Mouse (Mus musculus) spleen, embryonic (tissue): ENCODE measurements around the gene Cln5.

Experiments used
- CTCF ChIA-PET: fragments of 350-600 bp; sonication (Branson Sonifier 250); formaldehyde crosslinking; loops from one replicate; lab custom pipeline; 2022; lab: Charles Lee

The Cln5 gene

DNA sequence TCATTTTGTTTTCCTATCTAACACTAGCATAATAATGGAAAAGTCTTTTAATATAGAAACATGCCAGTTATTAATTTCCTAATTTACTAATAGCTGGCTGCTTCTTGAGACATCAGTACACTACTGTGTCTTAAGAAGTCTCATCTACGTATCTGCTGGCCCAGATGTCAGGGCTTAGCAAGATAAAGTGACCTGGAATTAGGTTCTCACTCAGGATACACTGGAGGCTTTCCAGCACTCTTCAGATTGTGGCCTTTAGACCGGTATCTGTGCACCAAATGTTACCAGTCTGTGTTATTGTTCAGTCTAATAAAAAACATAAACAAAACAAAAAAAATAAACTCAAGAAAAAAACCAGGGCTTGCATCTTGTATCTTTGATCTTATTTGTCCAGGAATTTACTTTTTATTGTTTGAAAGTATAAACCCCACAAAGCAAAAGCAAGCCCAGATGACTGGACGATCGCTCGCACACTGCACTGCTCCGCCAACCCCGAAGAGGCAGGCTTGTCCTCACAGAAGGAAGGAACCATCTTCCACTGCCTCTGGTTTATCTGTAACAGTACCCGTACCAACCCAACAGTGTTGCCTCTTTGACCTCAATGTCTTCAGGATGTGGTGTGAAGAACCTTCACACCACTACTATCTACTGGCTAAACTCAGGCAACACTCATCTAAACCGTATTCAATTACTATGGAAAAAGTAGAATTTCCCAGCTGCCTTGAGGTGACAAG lies 7.4 kb downstream of the Cln5 start:
- CTCF ChIA-PET, result interaction anchor here (0.7 kb wide), 1 partner anchor 394 kb away, joined by 4 read pairs; no protein-coding TSS in a partner anchor

DNA sequence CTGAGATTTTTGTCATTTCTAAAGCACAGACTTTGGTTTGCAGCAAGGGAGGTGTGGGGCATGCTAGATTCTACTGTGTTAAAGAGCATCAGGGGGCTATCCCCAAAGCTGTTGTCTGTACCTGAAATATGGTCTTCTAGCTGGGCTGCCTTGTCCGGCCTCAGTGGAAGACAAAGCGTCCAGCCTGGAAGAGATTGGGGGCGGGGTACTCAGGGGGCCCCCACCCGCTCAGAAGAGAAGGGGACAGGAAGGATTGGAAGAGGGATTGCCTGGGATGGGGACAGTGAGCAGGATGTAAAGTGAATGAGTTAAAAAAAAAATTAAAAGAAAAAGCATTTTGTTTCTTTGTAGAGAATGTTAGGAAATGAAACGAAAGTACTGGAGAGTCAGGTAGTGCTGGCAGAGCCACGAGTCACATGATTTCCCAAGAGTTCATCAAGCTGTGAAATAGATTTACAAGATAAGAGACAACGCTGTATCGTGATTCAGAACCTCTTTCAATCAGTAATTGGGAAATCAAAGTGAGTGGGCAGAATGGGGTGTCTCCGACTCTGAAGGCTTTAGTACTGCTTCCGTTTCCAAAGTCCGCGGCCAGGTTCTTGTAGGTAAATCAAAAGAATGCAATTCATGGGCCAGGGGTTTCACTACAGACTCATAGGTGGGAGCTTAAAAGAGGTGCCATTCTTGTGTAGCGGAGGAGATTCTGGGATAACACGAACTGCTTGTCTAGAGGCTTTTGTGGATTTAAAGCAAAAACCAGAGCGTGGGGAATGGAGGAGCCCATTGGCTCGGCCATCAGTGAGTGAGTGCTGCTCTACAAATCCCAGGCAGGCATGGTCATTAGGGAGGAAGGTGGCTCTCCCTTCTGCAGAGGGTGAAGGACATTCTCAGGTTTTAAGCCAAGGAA lies 8.2 kb downstream of the Cln5 start:
- CTCF ChIA-PET, result no interaction called here

DNA sequence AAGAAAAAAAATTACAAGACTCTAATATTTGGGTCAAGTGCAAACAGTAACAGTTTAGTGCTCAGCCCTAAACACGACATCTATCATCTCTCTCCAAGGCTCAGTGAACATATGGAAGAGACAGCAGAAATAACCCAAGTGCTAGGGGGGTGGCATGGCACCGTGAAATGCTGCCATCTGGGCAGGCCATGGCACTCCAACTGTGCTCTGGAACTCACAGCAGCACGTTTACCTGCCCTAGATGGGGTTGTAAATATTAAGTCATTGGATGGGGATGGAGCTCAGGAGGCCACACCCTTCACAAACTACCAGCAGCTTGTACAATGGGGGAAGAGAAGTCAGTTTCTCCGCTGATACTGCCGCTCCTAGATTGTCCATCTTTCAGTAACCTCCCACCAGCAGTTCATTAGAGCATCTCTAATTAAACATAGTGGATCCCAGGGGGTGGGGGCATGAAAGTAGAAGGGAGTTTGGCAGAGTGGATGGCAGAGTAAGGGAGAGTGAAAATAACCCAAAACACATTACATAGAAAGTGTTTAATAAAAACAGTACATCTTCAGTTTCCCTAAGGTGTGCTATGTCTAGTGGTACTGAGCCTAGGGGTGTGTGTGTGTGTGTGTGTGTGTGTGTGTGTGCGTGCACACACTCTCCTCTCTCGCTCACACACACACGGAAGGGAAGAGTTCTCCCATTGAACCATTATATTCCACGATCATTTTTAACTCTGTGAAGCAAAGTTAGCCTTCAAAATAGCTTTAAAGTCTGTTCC lies 9.4 kb downstream of the Cln5 start:
- CTCF ChIA-PET, result no interaction called here

DNA sequence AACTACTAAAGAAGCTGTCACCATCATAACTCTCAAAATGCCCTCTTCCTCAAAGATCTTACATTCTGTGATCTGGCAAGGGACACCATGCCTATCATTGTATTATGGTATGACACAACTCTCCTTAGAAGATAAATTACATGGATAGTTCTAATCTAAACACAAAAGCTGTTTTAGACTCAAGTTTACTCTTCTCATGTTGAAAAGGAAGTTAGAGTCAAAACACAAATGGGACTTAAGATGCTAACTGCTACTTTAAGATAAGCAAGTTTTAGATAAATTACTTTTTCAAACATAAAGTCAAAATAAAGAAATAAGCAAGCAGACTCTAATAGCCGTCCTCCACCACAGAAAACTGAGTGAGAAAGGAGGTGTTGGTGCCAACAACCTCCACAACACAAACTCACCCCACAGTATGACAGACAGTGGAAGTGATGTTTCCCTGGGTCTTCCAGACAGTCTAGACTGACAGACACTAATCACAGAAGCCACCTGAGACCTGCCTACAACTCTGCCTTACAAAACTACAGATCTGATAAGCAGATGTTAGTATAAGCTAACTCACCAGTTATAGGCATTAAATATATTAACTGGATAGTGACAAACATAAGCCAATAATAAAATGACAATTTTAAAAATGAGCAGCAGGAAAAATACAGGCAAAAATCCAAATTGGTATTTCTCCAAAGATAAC lies 16.0 kb downstream of the Cln5 start:
- CTCF ChIA-PET, result interaction anchor here (0.6 kb wide), 1 partner anchor 1576 kb away, joined by 3 read pairs; no protein-coding TSS in a partner anchor

DNA sequence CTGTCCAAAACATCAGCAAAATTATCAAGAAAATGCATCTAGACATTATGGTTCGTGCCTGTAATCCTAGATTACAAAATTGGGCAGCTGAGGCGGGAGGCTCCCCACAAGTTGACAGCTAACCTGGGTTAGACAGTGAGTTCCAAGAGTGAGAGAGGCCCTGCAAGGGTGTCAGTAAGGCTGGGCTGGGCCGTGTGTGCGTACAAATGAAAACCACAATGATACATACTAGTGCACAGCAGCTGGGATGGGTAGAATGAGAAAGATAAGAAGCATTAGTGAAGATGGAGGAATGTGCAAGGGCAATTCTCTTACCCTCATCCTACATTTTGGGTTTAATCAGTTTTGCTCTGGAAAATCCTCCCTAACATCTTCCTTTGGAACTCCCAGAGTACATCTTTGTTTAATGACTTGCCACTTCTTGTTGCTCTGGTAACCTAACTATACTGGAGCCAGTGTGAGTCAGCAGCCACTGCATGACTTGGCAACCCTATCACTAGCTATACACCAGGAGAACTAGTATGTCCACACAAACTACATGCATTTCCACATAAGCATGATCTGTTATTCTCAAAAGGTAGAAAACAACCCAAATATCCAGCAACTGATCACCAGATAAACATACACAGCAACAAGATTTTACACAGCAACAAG lies 16.8 kb downstream of the Cln5 start:
- CTCF ChIA-PET, result interaction anchor here (0.6 kb wide), 1 partner anchor 1577 kb away, joined by 3 read pairs; no protein-coding TSS in a partner anchor

DNA sequence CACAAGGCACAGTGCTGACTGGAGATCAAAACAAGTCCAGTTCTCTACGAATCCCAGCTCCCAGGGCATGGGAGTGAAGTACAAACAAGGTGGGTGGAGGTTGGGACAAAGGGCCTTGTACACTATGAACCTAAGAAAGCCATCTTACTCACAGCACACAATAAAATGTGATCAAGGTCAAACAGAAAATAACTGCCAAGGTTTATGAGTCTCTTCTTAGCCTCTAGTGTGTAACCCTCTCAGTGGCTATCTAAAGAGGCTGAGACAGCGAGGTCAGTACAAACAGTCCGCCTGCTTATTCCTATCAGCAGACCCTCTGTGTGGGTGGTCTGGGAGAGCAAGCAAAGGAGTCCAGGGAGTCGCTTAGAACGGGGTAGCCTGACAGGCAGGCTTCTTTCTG lies 17.8 kb downstream of the Cln5 start:
- CTCF ChIA-PET, result no interaction called here

DNA sequence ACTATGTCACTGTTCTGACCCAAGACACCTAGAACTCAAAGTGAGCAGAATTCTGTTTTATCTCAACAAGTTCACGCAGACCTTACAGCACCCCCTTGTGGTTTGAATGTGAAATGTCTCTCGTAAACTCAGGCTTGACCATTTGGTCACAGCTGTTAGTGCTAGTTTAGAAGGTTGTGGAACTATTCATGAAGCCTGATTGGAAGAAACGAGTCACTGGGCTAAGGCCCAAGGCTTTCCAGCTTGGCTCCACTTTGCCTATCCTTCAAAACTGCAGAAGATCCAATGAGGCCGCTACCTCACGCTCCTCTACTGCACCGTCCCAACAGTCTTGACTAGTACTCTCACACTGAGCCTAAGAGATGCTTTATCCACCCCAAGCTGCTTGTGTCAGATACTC lies 18.6 kb downstream of the Cln5 start:
- CTCF ChIA-PET, result no interaction called here

DNA sequence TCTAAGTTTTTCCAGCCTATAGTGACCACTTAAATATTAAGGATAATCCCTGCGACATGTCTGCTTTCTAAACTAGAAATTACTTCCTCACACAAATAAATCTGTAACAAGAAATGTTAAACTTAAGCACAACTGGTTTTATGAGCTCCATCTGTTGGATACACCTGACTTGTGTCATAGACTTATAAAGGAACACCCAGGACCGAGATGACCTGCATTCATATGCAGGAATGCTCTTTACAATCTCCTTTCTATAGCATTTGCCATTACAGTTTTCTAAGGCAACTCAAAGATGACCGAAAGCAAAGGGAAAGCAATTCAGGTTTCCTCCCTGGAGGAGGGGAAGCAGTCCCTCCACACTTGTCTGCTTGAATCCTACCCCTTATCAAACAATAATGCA lies 23.2 kb downstream of the Cln5 start:
- CTCF ChIA-PET, result no interaction called here

DNA sequence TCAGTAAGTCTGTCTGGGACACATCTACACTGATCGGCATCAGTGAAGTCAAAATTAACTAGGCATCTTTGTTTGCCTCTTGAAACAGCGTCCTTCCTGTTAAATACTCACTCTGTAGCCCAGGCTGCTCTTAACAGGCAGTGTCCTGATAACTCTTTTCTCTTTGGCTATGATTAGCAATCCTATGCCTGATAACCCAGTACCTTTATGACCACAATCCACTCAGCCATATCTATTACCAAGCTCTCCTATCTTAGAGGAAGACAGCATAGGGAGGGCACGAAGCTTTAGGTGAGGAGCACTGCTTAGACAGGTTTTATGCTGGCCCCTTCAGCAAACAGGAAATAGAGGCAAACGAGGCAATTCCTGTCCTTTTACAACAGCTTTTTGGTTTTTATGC lies 23.7 kb downstream of the Cln5 start:
- CTCF ChIA-PET, result no interaction called here

DNA sequence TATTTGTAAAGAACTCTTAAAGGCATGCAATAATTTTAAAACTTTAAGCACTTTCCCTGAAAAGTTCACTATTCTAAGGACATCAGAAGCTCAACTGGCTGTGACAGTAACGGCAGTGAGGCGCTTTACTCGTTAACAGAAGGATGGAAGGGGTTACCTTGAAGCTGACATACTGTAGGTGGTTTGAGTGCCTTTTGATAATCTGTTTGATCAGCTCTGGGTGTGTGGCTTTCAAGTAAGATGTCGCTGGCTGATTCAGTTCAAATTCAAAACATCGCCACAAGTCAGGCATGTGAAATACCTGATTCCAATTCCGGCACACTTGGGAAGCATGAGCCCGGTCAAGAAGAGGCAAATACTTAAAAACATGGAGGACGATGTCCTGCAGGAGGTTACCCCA lies 25.0 kb downstream of the Cln5 start:
- CTCF ChIA-PET, result no interaction called here

DNA sequence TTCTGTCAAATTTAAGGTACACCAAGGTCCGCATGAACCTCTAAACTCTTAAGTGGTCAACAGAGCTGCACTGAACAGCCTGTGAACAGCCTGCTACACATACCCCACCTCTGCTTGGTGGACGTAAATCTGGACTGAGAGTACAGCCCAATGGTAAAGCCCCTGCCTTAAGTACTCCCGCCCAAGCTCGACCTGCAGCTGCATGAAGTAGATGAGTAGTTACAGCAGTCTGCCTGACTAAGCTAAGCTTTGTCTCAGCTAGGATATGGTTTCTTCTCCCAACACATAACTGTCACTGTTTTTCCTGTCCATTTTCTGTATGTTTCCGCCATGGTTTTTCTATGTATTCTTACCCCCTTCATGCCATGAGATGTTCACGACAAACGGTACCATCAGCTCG lies 25.8 kb downstream of the Cln5 start:
- CTCF ChIA-PET, result no interaction called here

DNA sequence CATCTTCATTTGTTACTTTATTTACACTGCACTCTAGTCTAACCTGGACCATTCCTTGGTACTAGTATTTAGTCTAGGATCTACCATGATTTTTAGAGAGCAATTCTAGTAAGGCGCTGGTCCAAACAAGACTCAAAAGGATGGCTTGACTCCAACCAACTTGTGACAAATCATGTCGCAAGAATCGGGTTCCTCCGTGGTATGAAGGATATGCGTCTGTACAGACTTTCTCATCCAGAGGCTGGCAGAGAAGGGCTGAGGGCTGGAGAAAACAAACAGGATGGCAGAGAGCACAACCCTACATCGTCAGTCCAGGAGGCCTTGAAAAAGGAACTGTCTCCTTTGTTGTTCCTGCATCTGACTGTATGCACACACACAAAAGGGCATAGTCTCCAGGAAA lies 26.6 kb downstream of the Cln5 start:
- CTCF ChIA-PET, result no interaction called here

DNA sequence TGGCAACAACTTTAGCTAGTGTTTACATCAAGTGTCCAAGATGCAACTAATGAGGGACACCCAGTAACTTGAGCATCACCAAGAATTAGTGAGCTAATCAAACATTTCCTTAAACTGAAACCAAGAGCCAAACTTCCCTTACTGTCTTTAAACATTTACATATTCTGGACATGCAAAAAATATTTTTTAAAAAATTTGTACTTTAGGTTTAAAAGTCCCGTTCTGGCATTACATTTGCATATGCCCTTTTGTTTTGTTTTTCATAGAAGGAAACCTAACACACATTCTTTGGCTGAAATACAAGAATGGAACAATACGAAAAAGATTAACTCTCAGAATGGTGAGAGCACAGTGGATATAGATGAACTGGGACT lies 28.2 kb downstream of the Cln5 start:
- CTCF ChIA-PET, result interaction anchor here (0.5 to 0.6 kb wide), 2 partner anchors 441 to 548 kb away, joined by 3 read pairs; no protein-coding TSS in a partner anchor

DNA sequence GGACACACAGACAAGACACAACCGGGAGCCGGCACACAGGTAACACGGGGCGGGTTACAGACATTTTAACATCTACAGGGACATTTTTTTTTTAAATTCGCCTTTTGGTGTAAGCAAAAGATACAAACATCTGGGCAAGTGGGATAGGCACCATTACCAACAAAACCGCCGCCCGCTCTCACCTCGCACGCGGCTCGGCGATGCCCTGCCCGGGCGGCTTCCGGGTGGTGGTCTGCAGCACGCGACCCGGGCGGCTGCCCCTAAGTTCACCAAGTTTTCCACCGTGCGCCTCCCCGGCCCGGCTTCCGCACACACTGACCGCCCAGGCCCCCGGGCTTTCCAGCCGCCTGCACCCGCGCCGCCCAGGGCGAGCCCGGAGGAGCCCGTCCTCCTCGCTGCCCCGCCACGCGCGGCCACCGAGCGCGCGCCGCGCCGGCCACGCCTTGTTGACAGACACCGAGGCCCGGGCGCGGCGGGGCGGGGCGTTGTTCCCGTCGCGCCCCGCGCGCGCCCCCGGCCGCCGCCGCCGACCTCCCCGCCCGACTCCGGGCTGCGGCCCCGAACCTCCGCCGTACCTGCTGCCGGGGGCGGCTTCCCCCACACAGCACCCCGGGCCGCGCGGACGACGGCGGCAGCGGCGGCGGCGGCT lies 28.7 kb downstream of the Cln5 start:
- CTCF ChIA-PET, result interaction anchor here (0.6 kb wide), 1 partner anchor 440 kb away, joined by 3 read pairs; no protein-coding TSS in a partner anchor

DNA sequence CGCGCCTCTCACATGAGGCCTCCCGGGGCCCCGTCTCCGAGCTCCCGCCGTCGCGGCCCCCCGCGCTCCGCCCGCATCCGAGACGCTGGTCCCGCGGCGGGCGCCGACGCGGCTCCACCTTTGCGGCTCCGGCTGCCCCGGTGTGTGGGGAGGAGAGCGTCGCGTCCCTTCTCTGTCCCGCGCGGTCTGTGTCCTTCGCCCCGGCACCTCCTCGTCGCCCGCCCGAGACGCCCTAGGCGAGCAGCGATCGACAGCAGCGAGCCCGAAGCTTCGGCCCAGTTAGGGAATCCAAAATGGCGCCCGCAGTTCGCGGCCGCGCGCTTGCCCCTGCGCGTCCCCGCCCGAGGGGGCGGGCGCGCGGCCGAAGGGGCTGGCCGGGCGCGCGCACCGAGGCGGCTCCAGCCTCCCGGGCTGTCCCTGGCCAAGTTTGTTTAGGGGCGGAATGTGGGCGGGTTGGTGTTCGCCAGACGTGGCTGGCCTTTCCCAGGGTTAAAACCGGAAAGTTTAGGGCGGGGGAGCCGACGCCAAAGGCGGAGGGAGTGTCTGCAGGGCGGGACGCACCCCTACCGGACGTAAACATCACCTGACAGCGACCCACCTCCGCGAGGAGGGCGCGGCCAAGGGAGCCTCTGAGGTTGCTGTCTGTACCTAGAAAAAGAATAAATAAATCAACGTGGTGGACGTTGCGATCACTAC lies 29.4 kb downstream of the Cln5 start, which contains the start of gene Fbxl3:
Gene Fbxl3 (minus strand): TSS at position 329 of the 696 bp plus-strand sequence.
- CTCF ChIA-PET, result no interaction called here

DNA sequence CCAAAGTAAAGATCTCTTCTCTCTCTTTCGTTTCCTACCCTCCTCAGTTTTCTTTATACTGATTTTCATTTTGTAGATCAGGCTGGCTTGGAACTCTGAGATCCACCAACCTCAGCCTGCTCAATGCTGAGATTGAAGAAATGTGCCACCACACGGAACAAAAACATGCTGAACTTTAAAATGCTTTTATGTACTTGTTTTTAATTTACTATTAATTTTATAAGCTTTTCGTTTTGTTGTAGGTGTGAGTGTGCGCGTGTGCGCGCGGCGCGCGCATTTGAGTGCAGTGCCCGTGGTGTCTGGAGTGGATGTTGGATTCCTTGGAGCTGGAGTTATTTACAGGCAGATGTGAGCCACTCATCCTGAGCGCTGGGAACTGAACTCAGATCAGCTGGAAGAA lies 30.3 kb downstream of the Cln5 start:
- CTCF ChIA-PET, result interaction anchor here (1.2 kb wide), 1 partner anchor 12 kb away, joined by 4 read pairs; no protein-coding TSS in a partner anchor

DNA sequence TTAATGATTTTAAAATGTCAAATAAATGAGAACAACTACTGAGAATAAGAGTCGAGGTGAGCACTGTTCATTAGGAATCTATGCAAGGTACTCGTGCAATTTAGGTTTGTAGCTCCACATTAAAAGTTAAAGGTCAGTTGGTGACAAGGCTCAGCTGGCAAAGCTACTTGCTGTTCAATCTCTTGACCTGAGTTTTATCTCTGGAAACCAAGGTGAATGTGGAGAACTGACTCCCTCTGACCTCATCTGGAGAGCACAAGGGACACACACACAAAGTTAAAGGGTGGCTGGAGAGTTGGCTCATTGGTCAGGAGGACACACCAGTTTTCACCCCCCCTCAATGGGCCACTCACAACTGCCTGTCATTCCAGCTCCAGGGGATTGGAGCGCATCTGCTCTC lies 31.2 kb downstream of the Cln5 start:
- CTCF ChIA-PET, result interaction anchor here (1.2 kb wide), 1 partner anchor 12 kb away, joined by 4 read pairs; no protein-coding TSS in a partner anchor

DNA sequence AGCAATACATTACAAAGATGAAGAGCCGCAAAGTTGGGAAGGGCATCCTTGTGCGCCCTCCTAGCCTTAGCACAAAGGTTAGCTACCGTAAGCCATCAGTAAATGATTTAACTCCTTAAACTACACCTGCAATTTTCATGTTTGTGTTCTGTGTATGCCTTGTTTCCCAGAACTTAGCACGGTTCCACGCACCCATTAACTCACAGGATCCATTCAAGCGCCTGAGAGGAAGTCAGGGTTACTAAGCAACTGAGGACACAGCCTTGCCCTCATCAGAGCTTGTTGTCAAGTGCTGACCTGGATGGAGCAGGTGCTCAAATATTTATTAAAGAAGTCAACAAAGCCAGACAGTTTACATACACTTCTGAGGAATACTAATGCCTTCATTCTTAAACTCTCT lies 32.2 kb downstream of the Cln5 start:
- CTCF ChIA-PET, result no interaction called here

DNA sequence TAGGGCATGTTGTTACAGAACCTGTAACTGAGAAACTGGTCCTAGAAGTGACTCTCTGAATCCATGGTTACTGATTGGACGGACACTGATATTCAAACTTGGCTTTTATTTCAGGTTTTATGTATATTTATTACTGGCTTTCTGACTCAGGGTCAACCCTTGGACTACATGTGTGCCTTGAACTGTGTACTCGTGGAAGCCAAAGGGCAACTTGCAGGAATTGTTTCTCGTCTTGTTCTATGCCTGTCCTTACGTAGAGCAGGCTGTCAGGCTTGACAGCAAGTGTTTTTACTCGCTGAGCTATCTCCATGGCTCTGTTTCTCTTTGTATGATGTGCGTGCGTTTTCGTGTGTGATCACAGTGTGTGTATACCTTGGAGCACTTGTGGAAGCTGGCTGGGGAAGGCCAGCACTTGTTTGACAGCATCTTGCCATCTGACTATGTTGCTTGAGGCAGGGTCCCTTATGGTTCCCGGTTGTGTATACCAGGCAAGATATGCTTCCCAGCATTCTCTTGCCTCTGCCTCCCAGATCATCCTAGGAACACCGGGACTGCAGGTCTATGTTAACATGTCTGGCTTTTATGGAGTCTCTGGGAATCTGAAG lies 32.8 kb downstream of the Cln5 start:
- CTCF ChIA-PET, result no interaction called here
